Mouse (Mus musculus): ENCODE measurements around the gene Gpr180.

DNA sequence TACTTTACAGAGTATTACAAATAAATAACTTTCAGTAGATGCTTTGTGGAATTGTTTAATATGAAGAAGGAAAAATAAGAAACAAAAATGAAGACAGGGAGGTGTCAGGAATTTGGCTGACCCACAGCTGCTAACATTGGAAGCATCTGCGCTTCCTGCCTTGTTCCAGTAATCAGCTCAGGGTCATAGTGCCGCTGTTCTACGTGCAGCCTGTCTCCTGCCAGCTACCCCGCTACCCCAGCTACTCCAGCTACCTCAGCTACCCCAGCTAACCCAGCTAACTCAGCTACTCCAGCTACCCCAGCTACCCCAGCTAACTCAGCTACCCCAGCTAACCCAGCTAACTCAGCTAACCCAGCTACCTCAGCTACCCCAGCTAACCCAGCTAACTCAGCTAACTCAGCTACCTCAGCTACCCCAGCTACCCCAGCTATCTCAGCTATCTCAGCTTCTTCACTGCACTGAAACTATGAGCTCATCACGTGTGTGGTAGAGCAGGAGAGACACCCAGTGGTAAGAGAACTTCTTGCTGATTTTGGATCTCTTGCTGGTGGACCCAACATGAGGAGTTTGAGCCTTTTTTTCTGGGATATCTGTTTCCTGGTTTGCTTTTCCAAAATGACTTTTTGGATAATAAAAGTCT lies 14.8 kb downstream of the Gpr180 start:
- TF ChIP-seq POU5F1 (IDR thresholded peaks at IDR 0.05; ENCODE audit: borderline replicate concordance, low read length) (no peak), CTCF (conservative IDR thresholded peaks at IDR 0.05; ENCODE audit: low read length) (no peak)

Data from E14TG2a.4 (cell line).